Mouse (Mus musculus) inflammation-experienced regulatory T-cells, adult 6 months (primary cell): Measurements from ENCODE around the gene Fbxo46. TPM values are rescaled to one million over a fixed set of nuclear protein-coding genes. Genes with fewer than 3 reads are reported as not detected.

ENCODE experiments used
- ATAC-seq: one replicate; pipeline ENCODE4 v1.8.0; 2017
- polyA plus RNA-seq, 3 experiments: library from polyadenylated mRNA; unstranded; fragments of 100-300 nt; shearing (Covaris generic); gene quantifications; one replicate each; pipeline ENCODE4 v1.2.1; 2017

Gene Fbxo46
- polyA plus RNA-seq, 3 experiments from 2014 or later, result 18.3 to 20.6 (median 20.0) TPM

GRCm38 (mm10) chr7:19093537-19094385 lies 25.9 kb upstream of the Fbxo46 start:
- ATAC-seq, result peak; percentile 83

GRCm38 (mm10) chr7:19094471-19094825 lies 25.2 kb upstream of the Fbxo46 start, which contains the start of gene Six5:
TSS of gene Six5 (plus strand) at chr7:19094594.
- peak; percentile 39 for ATAC-seq

- ATAC-seq, result no peak
Measured at GRCm38 (mm10) chr7:19094826-19095750, 24.6 kb upstream of the Fbxo46 start.

GRCm38 (mm10) chr7:19095751-19096110 lies 23.9 kb upstream of the Fbxo46 start:
- ATAC-seq, result no peak

GRCm38 (mm10) chr7:19096421-19096976 lies 23.2 kb upstream of the Fbxo46 start:
- ATAC-seq, result no peak

- ATAC-seq, result no peak
Measured at GRCm38 (mm10) chr7:19097217-19097616, 22.4 kb upstream of the Fbxo46 start.

- no peak for ATAC-seq
Measured at GRCm38 (mm10) chr7:19097863-19098262, 21.8 kb upstream of the Fbxo46 start.

- no peak for ATAC-seq
Measured at GRCm38 (mm10) chr7:19098811-19099210, 20.8 kb upstream of the Fbxo46 start.

- ATAC-seq, result no peak
Measured at GRCm38 (mm10) chr7:19100290-19100689, 19.4 kb upstream of the Fbxo46 start.

GRCm38 (mm10) chr7:19103741-19104140 lies 15.9 kb upstream of the Fbxo46 start:
- no peak for ATAC-seq

GRCm38 (mm10) chr7:19104486-19104885 lies 15.2 kb upstream of the Fbxo46 start:
- ATAC-seq, result no peak

GRCm38 (mm10) chr7:19107436-19107835 lies 12.2 kb upstream of the Fbxo46 start:
- ATAC-seq, result no peak

GRCm38 (mm10) chr7:19109565-19109964 lies 10.1 kb upstream of the Fbxo46 start:
- no peak for ATAC-seq

- no peak for ATAC-seq
Measured at GRCm38 (mm10) chr7:19118028-19118771, 1.5 kb upstream of the Fbxo46 start, which contains the start of gene Gm4969. TSS of gene Gm4969 (minus strand) at chr7:19118368.

GRCm38 (mm10) chr7:19119083-19119482 lies 576 bp upstream of the Fbxo46 start:
- no peak for ATAC-seq

GRCm38 (mm10) chr7:19121686-19122085 lies 2.0 kb downstream of the Fbxo46 start:
- no peak for ATAC-seq

GRCm38 (mm10) chr7:19124713-19125112 lies 5.1 kb downstream of the Fbxo46 start:
- ATAC-seq, result no peak

GRCm38 (mm10) chr7:19127744-19128143 lies 8.1 kb downstream of the Fbxo46 start:
- no peak for ATAC-seq

GRCm38 (mm10) chr7:19129396-19129795 lies 9.7 kb downstream of the Fbxo46 start:
- ATAC-seq, result peak; percentile 16

GRCm38 (mm10) chr7:19130657-19131056 lies 11.0 kb downstream of the Fbxo46 start:
- no peak for ATAC-seq

GRCm38 (mm10) chr7:19131324-19131848 lies 11.7 kb downstream of the Fbxo46 start:
- ATAC-seq, result peak; percentile 95

- ATAC-seq, result no peak
Measured at GRCm38 (mm10) chr7:19136168-19136567, 16.5 kb downstream of the Fbxo46 start.
